8 mouse cellular contexts compared by ENCODE assay signal in genomic region chr7:82867271-82868121, GRCm38 (mm10). TPM values are rescaled to one million over a fixed set of nuclear protein-coding genes. Genes with fewer than 3 reads are reported as not detected.
A peak's percentile ranks its signal among the peaks of the same experiment; 100 is the strongest.
DNase-seq lines count a peak whose midpoint lies in the region; ATAC-seq and TF ChIP-seq lines count a peak whose summit lies in the region.

TSS of gene Mex3b (plus strand) at chr7:82867333.

- peaks cover 12% of the 10 kb centered on the region; the same call in 1 of the 2 replicates for H3K36me3 ChIP-seq in forebrain, embryonic 11.5 days (ENCODE audit: control insufficient read depth, insufficient read depth, low read length)
- H3K36me3 ChIP-seq in heart, embryonic 16.5 days (ENCODE audit: control insufficient read depth, insufficient read depth), result no peaks in the 10 kb centered on the region
- H3K36me3 ChIP-seq in liver, embryonic 14.5 days (replicated peaks; ENCODE audit: control insufficient read depth, insufficient read depth, low read depth), result no peaks in the 10 kb centered on the region
- H3K36me3 ChIP-seq in neural tube, embryonic 14.5 days (ENCODE audit: control insufficient read depth, insufficient read depth, low read length), result peaks cover 20% of the 10 kb centered on the region

- peaks cover 3% of the 10 kb centered on the region; the same call in 1 of the 2 replicates for H3K4me1 ChIP-seq in bone marrow, adult 2 months (ENCODE audit: control insufficient read depth, insufficient read depth, low read length)
- peaks cover 13% of the 10 kb centered on the region; the same call in 1 of the 2 replicates for H3K4me1 ChIP-seq in forebrain, embryonic 11.5 days (replicated peaks; ENCODE audit: control insufficient read depth, insufficient read depth, low read length)
- peaks cover 27% of the 10 kb centered on the region for H3K4me1 ChIP-seq in heart, embryonic 16.5 days (ENCODE audit: control insufficient read depth, insufficient read depth, low read length)
- no peaks in the 10 kb centered on the region for H3K4me1 ChIP-seq in liver, embryonic 14.5 days (replicated peaks; ENCODE audit: control insufficient read depth in 2 of 2, insufficient read depth in 2 of 2, low read length in 1 of 2)
- H3K4me1 ChIP-seq in neural tube, embryonic 14.5 days (ENCODE audit: control insufficient read depth, insufficient read depth, low read length), result peaks cover 26% of the 10 kb centered on the region

- under 1% methylated on average over 87 of the region's 87 CpGs for WGBS in bone marrow, adult 2 months
- under 1% methylated on average over 70 of the region's 87 CpGs for WGBS in forebrain, embryonic 11.5 days
- 1% methylated on average over 83 of the region's 87 CpGs for WGBS in heart, embryonic 16.5 days
- WGBS in liver, embryonic 14.5 days (ENCODE audit: insufficient replicate concordance), result under 1% methylated on average over 82 of the region's 87 CpGs
- WGBS in neural tube, embryonic 14.5 days, result under 1% methylated on average over 74 of the region's 87 CpGs

- peak within 1 kb of the TSS; percentile 96 for H3K27ac ChIP-seq in bone marrow, adult 2 months (ENCODE audit: control insufficient read depth, insufficient read depth, low read depth, low read length, poor library complexity)
- H3K27ac ChIP-seq in forebrain, embryonic 11.5 days (ENCODE audit: low read depth, low read length), result peak within 1 kb of the TSS; percentile 99
- H3K27ac ChIP-seq in heart, embryonic 16.5 days (ENCODE audit: low read length), result peak within 1 kb of the TSS; percentile 97
- peak within 1 kb of the TSS; percentile 26; the same call in 1 of the 2 replicates for H3K27ac ChIP-seq in liver, embryonic 14.5 days
- H3K27ac ChIP-seq in neural tube, embryonic 14.5 days (ENCODE audit: low read depth, low read length), result peak within 1 kb of the TSS; percentile 100

- peak within 1 kb of the TSS; percentile 100 for H3K4me3 ChIP-seq in bone marrow, adult 2 months (replicated peaks; ENCODE audit: control insufficient read depth, low read depth, low read length)
- H3K4me3 ChIP-seq in forebrain, embryonic 11.5 days (ENCODE audit: low read depth, low read length), result peak within 1 kb of the TSS; percentile 98
- peak within 1 kb of the TSS; percentile 72 for H3K4me3 ChIP-seq in heart, embryonic 16.5 days (ENCODE audit: low read length)
- peak within 1 kb of the TSS; percentile 54 to 75 for H3K4me3 ChIP-seq in liver, embryonic 14.5 days (ENCODE audit: insufficient read depth in 1 of 2, low read depth in 2 of 2, low read length in 2 of 2)
- peak within 1 kb of the TSS; percentile 96 for H3K4me3 ChIP-seq in neural tube, embryonic 14.5 days (ENCODE audit: low read depth, low read length)

- TF ChIP-seq POLR2A in bone marrow, adult 2 months (IDR thresholded peaks at IDR 0.05; ENCODE audit: borderline replicate concordance, control insufficient read depth, low read depth, low read length), result no peak

- DNase-seq in CD4-positive helper T cell, adult 2 months (ENCODE audit: low read depth, low spot score), result peak; percentile 79
- no peak for DNase-seq in forebrain, embryonic 11.5 days (ENCODE audit: low spot score)
- peak; percentile 53 to 75 for DNase-seq in kidney, postnatal 25 days
- DNase-seq in liver, embryonic 14.5 days (ENCODE audit: low read depth in 3 of 3, low spot score in 3 of 3), result no peak
- peak; percentile 65 for DNase-seq in testis, postnatal 14 days (ENCODE audit: low spot score)

- H3K27me3 ChIP-seq in forebrain, embryonic 11.5 days (ENCODE audit: control insufficient read depth, insufficient read depth, low read length), result no peaks in the 10 kb centered on the region
- H3K27me3 ChIP-seq in heart, embryonic 16.5 days (ENCODE audit: control insufficient read depth, insufficient read depth, low read length), result no peaks in the 10 kb centered on the region
- peaks cover 40% of the 10 kb centered on the region for H3K27me3 ChIP-seq in liver, embryonic 14.5 days (ENCODE audit: control insufficient read depth, insufficient read depth, low read length)
- no peaks in the 10 kb centered on the region for H3K27me3 ChIP-seq in neural tube, embryonic 14.5 days (ENCODE audit: control insufficient read depth, insufficient read depth, low read length)

- H3K9me3 ChIP-seq in forebrain, embryonic 11.5 days (ENCODE audit: control insufficient read depth, low read length), result no peaks in the 10 kb centered on the region
- no peaks in the 10 kb centered on the region for H3K9me3 ChIP-seq in heart, embryonic 16.5 days (replicated peaks; ENCODE audit: control insufficient read depth, low read length)
- no peaks in the 10 kb centered on the region for H3K9me3 ChIP-seq in liver, embryonic 14.5 days (ENCODE audit: control insufficient read depth, low read length)
- H3K9me3 ChIP-seq in neural tube, embryonic 14.5 days (ENCODE audit: control insufficient read depth, low read length), result no peaks in the 10 kb centered on the region

- peak within 1 kb of the TSS; percentile 95 for H3K4me2 ChIP-seq in forebrain, embryonic 11.5 days (ENCODE audit: low read depth, low read length, severe bottlenecking)
- H3K4me2 ChIP-seq in heart, embryonic 16.5 days (ENCODE audit: low read depth, low read length), result peak within 1 kb of the TSS; percentile 97
- peak within 1 kb of the TSS; percentile 76 for H3K4me2 ChIP-seq in liver, embryonic 14.5 days (ENCODE audit: low read depth)
- peak within 1 kb of the TSS; percentile 96 for H3K4me2 ChIP-seq in neural tube, embryonic 14.5 days (ENCODE audit: low read depth, low read length)

- no peak for TF ChIP-seq EP300 in liver, embryonic 14.5 days (IDR thresholded peaks at IDR 0.05; ENCODE audit: low read depth)

- ATAC-seq in forebrain, embryonic 11.5 days (replicated peaks; ENCODE audit: low FRiP score), result no peak
- ATAC-seq in heart, embryonic 16.5 days (replicated peaks; ENCODE audit: extremely low read depth, insufficient read depth, low FRiP score), result 0 out of 2 replicates have a peak, but pooled peaks have one; percentile 2
- peak; percentile 14; the same call in 1 of the 2 replicates for ATAC-seq in liver, embryonic 14.5 days (ENCODE audit: insufficient read depth)
- no peak for ATAC-seq in neural tube, embryonic 14.5 days (ENCODE audit: low read depth)

- H3K9ac ChIP-seq in forebrain, embryonic 11.5 days (ENCODE audit: low read length), result peak within 1 kb of the TSS; percentile 100
- peak within 1 kb of the TSS; percentile 91 for H3K9ac ChIP-seq in heart, embryonic 16.5 days (ENCODE audit: low read length)
- H3K9ac ChIP-seq in liver, embryonic 14.5 days (replicated peaks), result peak within 1 kb of the TSS; percentile 42
- H3K9ac ChIP-seq in neural tube, embryonic 14.5 days (replicated peaks; ENCODE audit: low read depth, low read length), result peak within 1 kb of the TSS; percentile 100

- TF ChIP-seq CTCF in bone marrow, adult 2 months (IDR thresholded peaks at IDR 0.05; ENCODE audit: control insufficient read depth, insufficient read depth, low read length), result no peak
- TF ChIP-seq CTCF in liver, embryonic 14.5 days (IDR thresholded peaks at IDR 0.05; ENCODE audit: low read depth), result no peak

RNA-seq across cellular contexts. Expression of gene Mex3b, which starts in this region (rescaled TPM):
- polyA plus RNA-seq in bone marrow, adult 2 months (2011; ENCODE audit: insufficient read depth, insufficient read length, low replicate concordance, missing spikeins), result 1.1 and 2.4 TPM in 2 replicates
- polyA plus RNA-seq in forebrain, embryonic 11.5 days (2014; fragmentation: Nextera tagmentation; extraction: Ambion mirVana), result 36.0 and 42.7 TPM in 2 replicates
- polyA plus RNA-seq in heart, embryonic 16.5 days (2015; fragmentation: Nextera tagmentation; extraction: Ambion mirVana), result 4.7 and 5.2 TPM in 2 replicates
- polyA plus RNA-seq in liver, embryonic 14.5 days (2012; rRNA removed), result 1.4 and 1.8 TPM in 2 replicates
- 0.48 and 0.63 TPM in 2 replicates for polyA plus RNA-seq in liver, embryonic 14.5 days (2014; fragmentation: Nextera tagmentation; extraction: Ambion mirVana)
- 30.8 and 37.8 TPM in 2 replicates for polyA plus RNA-seq in neural tube, embryonic 14.5 days (2014; fragmentation: Nextera tagmentation; extraction: Ambion mirVana)

Comparison
In these comparisons a context has a peak if more than half of its experiments do, and no peak if none do; other contexts are left out.
1. DNase-seq: peak in CD4-positive helper T cell, adult 2 months (single experiment), kidney, postnatal 25 days (2 of 2) and testis, postnatal 14 days (single experiment); none in forebrain, embryonic 11.5 days (single experiment) and liver, embryonic 14.5 days (0 of 3).
2. H3K27ac ChIP-seq: peak in every context shown above with its lines; median percentile 100 in neural tube, embryonic 14.5 days; 99 in forebrain, embryonic 11.5 days; 97 in heart, embryonic 16.5 days; 96 in bone marrow, adult 2 months; 26 in liver, embryonic 14.5 days.
3. ATAC-seq: peak in heart, embryonic 16.5 days (single experiment) and liver, embryonic 14.5 days (single experiment); none in forebrain, embryonic 11.5 days (single experiment) and neural tube, embryonic 14.5 days (single experiment).
4. H3K9ac ChIP-seq: peak in every context shown above with its lines; median percentile 100 in forebrain, embryonic 11.5 days; 100 in neural tube, embryonic 14.5 days; 91 in heart, embryonic 16.5 days; 42 in liver, embryonic 14.5 days.
5. Peak in every context shown above with its lines, with median percentiles within 50 percentile points of each other: H3K4me3 ChIP-seq and H3K4me2 ChIP-seq.